Mouse (Mus musculus): ENCODE measurements around the gene Abtb1. TPM values are rescaled to one million over a fixed set of nuclear protein-coding genes. Genes with fewer than 3 reads are reported as not detected.

The Abtb1 gene
- total RNA-seq, 2 experiments from 2014 or later: 9.5 to 40.1 TPM

- ATAC-seq (replicated peaks; ENCODE audit: poor library complexity): peak; percentile 83
These were observed 13.9 kb upstream of the Abtb1 start for GRCm38 (mm10) chr6:88855636-88856035.

- no peak for ATAC-seq (replicated peaks; ENCODE audit: poor library complexity)
These were observed 12.7 kb upstream of the Abtb1 start for GRCm38 (mm10) chr6:88854509-88854908.

GRCm38 (mm10) chr6:88850034-88850433 lies 8.2 kb upstream of the Abtb1 start:
- no peak for ATAC-seq (replicated peaks; ENCODE audit: poor library complexity)

- peak; percentile 78 for ATAC-seq (replicated peaks; ENCODE audit: poor library complexity)
These were observed 7.5 kb upstream of the Abtb1 start for GRCm38 (mm10) chr6:88849270-88849669.

GRCm38 (mm10) chr6:88847571-88847970 lies 5.8 kb upstream of the Abtb1 start:
- no peak for ATAC-seq (replicated peaks; ENCODE audit: poor library complexity)

DNA sequence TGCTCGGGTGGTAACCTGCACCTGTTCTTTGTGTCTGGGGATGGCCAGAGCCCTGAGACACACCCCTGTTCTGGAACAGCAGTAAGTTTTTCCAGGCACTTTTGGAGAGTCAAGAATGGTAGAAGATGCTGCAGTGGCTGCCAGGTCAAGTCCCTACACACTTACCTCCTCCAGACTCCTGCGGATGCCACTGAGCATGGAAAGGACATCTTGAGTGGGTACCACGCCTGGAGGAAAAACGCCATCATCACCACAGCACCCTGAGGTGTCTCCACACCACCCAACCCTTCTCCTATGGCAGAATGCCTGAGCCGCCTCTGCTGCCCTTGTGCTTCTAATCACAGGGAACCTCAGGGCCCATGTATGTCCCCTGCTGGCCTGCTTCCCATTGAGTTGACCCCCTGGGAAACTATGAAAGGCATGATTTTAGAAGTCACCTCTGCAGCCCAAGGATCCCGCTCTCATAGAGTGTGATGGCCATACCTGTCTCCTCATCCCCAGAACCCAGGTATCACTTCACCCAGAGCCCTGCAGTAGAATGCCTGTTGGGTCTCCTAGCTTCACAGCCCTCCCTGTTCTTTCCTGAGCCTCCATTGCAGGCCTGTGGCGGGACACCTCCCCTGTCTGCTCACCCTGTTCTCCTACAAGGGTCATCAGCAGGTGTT lies 3.2 kb upstream of the Abtb1 start:
- no peak for ATAC-seq (replicated peaks; ENCODE audit: poor library complexity)

DNA sequence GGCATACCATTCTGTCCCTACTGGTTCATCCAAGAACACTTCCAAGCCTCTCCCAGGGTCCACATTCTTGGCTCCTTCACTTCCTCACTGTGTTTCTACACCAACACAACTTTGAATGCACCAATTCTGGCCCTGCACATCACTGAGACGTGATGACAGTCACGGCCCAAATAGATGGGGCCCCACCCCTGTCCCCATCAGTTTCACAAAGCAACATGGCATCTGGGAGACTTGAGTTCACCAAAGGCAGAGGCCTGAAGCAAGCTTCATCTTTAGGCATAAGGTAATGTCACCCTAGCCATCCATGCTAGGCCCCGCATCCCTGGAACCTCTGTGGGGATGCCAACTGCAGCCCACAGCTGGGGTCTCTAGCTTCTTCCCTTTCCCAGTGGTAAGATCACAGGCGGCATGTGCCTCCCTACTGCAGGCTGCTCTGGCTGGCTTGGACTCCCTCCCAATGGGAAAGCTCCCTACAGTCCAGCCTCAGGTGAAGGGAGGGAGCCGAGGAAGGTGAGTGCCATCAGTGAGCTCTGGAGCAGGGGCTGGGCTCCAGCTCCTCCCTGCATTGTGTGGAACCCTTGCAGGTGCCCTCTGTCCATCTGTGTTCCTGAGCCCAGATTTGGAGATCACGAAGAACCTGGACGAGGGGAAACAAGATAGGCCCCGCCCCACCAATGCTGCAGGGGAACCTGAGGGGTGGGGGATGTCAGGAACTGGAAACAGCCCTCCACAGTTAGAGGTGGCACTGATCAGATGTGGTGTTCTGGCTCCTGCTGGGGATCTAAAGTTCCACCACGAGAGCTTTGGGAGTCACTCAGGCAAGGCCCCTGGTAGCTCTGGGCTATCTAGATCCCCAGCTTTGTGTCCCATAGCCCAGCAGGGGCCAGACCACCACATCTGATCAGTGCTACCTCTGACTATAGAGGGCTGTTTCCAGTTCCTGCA lies 2.3 kb upstream of the Abtb1 start:
- ATAC-seq (replicated peaks; ENCODE audit: poor library complexity): no peak

GRCm38 (mm10) chr6:88843241-88843640 lies 1.5 kb upstream of the Abtb1 start:
- ATAC-seq (replicated peaks; ENCODE audit: poor library complexity): no peak

GRCm38 (mm10) chr6:88842731-88843151 lies 957 bp upstream of the Abtb1 start:
- ATAC-seq (replicated peaks; ENCODE audit: poor library complexity): no peak

GRCm38 (mm10) chr6:88841514-88841780 lies 337 bp downstream of the Abtb1 start:
- no peak; the same call in 1 of the 2 replicates for ATAC-seq (replicated peaks; ENCODE audit: poor library complexity)

GRCm38 (mm10) chr6:88840791-88841513 lies 832 bp downstream of the Abtb1 start:
- no peak for ATAC-seq (replicated peaks; ENCODE audit: poor library complexity)

DNA sequence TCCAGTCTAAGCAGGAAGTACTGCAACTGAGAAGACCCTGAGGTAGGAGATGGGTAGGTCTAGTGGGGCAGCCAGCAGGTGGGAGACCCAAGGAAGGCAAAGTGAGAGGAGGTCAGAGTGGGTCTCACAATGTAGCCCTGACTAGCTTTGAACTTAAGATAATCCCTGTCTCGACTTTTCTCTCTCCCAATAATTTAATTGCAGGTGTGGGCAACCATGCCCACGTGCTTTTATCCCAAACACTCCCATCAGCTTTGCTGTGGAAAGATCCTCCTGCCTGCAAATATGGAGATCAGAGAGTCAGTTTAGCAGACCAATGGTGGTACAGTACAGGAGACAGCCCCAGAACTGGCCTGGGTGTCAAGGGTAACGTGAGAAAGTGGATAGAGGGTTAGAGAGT lies 1.6 kb downstream of the Abtb1 start:
- no peak for ATAC-seq (replicated peaks; ENCODE audit: poor library complexity)

GRCm38 (mm10) chr6:88839135-88839970 lies 2.4 kb downstream of the Abtb1 start:
- no peak for ATAC-seq (replicated peaks; ENCODE audit: poor library complexity)

DNA sequence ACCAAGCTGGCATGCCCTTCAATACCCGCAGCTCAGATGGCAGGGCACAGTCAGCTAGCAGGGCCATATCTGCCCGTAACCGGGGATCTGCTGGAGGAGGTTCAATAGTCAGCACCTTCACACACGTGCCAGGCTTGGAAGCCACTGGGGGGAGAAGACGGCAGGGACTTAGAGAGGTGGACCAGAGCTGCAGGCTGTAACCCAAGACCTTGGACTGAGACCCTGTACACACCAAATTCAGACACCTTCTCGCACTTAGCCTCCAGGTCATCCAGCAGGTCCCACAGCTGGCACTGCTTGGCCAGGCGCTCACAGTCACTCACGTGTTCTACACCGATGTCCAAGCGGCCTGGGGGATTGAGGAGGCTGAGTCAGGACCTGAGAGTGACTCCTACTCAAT lies 3.2 kb downstream of the Abtb1 start:
- no peak for ATAC-seq (replicated peaks; ENCODE audit: poor library complexity)

GRCm38 (mm10) chr6:88837999-88838398 lies 3.8 kb downstream of the Abtb1 start:
- no peak for ATAC-seq (replicated peaks; ENCODE audit: poor library complexity)

GRCm38 (mm10) chr6:88836178-88836819 lies 5.5 kb downstream of the Abtb1 start:
- ATAC-seq (replicated peaks; ENCODE audit: poor library complexity): no peak

GRCm38 (mm10) chr6:88835047-88835446 lies 6.7 kb downstream of the Abtb1 start:
- ATAC-seq (replicated peaks; ENCODE audit: poor library complexity): peak; percentile 58

DNA sequence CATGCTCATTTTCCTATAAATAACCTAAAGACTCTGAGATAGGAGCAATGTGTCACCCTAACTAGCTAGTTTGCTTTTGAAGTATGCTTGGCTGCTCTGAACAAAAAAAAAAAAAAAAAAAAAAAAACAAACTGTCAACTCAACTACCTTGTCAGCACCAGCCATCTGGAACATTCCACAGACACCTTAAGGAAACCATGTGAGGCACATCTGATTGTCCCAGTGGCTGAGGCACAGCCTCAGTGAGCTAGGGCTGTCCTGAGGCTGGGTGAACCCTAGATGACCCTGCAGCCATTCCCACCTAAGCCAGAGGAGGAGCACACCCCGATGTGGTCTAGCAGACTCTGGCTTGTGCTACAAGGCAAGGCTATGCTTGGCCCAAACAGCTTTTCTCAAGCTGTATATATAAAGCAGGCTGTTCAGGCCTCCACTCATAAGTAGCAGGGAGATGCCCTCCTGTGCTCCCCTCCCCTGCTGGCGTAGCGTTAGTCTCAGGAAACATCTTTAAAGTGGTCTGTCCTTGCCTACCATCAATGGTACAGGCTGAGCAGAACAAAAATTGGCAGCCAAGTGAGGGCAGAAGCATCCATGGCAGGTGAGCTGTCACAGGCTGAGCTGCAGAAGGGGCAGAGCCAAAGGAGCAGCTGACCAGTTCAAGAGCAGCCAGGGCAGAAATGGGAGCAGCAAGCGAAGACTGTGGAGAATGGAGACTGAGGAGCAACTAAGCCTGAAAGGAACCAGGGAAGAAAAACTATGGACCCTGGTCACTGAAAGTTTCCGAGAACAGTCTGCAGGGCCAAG lies 8.2 kb downstream of the Abtb1 start:
- peak; percentile 21; the same call in 1 of the 2 replicates for ATAC-seq (replicated peaks; ENCODE audit: poor library complexity)

DNA sequence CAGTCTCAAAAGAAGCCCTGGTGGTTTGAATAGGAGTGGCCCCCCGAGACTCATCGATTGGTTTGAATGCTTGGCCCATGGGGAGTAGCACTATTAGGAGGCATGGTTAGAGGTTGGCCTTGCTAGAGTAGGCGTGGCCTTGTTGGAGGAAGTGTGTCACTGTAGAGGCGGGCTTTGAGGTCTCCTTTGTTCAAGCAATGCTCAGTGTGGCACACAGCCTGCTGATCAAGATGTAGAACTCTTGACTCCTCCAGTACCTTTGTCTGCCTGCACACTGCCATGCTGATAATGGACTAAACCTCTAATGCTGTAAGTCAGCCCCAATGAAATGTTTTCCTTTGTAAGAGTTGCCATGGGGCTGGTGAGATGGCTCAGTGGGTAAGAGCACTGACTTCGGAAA lies 9.1 kb downstream of the Abtb1 start:
- peak; percentile 10 for ATAC-seq (replicated peaks; ENCODE audit: poor library complexity)

Data from megakaryocyte progenitor cell, adult 5-6 weeks (primary cell).